Mouse (Mus musculus) erythroblast, embryonic 14.5 days (primary cell): ENCODE data around the gene Rbfox2.

Experiments
- GATA1 ChIP-seq: IDR thresholded peaks from 2 replicates; pipeline ENCODE4 v1.6.1; 2012; ENCODE audit warnings: low read length, inconsistent platforms, mixed read lengths
- TAL1 ChIP-seq: IDR thresholded peaks from 3 replicates; pipeline ENCODE4 v1.6.1; 2012; ENCODE audit warnings: low read length, inconsistent platforms, mixed read lengths

- TF ChIP-seq TAL1 = no peak
- no peak for TF ChIP-seq GATA1
Measured at GRCm38 (mm10) chr15:77036320-77036988, 270.4 kb downstream of the Rbfox2 start.
